Mouse (Mus musculus) liver, adult (tissue): ENCODE results near the gene Lingo4.

ENCODE experiments used
- GATA4 ChIP-seq: IDR thresholded peaks from 2 replicates; pipeline ENCODE4 v1.6.1; 2014; ENCODE audit warnings: mild to moderate bottlenecking, low read length; ENCODE audit not compliant: insufficient replicate concordance

Gene Lingo4

DNA sequence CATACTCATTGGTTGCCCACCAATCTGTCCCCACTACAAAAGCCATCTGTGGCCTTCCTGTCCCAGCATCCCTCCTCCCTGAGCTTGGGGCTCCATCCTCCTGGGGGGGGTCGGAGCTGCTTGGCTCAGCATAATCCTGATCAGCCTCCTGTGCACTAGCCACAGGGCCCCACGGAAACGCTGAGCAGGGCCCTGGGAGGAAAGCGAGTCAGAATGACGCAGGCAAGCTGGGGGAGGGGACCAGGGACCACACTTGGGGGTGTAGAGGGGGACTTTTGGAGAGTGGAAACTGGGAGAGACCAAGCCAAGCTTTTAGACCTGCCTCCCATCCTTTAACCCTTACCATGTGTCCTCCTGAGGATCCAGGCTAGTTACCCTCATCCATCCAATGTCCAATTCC, 22.5 kb upstream of the Lingo4 start:
- no peak for TF ChIP-seq GATA4

DNA sequence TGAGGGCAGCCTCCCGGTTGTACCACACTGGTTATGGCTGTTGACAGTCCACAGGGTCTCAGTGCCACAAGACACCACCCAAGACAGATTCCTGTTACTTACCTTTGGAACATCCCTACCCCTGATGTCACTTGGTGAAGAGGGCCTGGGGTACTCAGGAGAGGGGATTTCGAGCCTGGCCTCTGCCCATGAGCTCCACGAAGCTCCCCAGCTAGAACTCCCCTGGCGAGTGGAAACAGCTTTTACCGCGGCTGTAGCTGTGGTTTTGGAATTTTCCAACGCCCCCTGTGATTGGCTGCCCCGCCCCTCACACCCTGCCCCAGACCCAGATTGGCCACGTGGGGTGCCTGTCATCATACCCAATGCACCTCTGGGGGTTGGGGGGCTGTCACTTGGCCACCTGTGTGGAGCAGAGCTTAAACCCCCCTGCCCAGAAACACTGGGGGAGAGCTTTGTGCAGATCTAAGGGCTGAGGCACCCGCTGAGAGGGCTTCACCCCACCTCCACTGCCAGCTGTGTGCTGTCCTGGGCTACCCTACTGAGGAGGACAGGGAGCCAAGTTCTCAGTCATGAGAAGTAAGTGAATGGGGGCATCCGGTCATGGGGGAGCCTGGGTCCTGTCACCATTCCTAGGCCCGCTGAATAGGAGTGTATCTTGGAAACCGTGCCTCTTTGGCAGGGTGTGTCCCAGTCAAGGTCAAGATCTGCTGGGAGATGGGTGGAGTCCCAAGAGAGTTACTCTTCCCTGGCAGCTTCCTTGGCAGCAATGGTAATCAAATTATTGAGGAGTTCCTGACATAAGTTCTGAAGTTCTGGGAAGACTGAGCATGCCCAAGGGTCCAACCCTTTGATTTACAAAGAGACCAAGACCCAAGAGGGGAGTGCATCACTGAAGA, 21.0 kb upstream of the Lingo4 start:
- no peak for TF ChIP-seq GATA4

DNA sequence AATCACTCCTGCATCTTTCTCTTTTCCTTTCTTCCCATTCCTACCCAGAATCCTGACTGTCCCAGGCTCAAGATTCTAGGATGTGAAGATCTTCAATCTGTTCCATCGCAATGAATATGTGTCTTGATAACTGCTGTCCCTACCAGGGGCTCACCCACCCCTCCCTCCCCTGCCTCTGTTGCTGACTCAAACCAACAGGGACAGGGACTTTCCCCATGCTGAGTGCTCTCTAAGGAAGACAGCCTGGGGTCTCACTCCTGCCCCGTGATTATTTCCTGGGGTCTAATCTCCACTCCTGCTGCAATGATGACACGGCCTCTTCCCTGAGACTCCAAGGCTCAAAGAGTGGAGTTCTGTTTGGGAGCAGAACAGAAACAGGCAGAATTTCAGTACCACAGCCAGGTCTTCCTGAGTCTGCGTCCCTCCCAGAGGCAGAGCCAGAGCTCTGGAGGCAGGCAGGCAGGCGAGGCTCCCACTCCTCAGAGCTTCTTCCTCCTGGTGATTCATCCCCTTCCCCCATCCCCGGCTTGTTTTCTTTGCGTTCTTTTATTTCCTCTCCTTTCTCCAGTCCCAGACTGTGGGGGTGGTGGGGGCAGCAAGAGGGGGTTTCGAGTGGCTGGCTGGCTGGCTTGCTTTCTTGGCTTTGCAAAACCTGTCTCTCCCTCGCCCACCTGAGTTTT, 18.3 kb upstream of the Lingo4 start:
- TF ChIP-seq GATA4 = no peak

DNA sequence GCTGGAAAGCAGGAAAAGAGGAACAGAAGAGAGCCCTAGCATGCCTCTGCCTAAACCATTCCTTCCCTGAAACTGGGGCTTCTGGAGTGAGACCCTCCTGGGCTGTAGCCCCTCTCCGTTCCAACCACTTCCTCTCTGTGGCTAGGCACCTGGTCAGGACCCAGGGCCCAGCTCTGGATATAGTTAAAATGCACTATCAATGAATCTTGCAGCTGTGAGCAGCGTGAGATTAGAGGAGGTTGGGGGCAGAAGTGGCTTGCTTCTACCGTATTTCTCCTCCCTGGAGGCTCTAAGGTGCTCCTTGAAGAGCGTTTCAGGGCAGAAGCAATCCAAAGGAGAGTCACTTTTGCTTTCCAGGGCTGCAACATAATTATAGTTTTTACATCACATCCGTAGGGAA, 16.0 kb upstream of the Lingo4 start:
- TF ChIP-seq GATA4 = no peak

DNA sequence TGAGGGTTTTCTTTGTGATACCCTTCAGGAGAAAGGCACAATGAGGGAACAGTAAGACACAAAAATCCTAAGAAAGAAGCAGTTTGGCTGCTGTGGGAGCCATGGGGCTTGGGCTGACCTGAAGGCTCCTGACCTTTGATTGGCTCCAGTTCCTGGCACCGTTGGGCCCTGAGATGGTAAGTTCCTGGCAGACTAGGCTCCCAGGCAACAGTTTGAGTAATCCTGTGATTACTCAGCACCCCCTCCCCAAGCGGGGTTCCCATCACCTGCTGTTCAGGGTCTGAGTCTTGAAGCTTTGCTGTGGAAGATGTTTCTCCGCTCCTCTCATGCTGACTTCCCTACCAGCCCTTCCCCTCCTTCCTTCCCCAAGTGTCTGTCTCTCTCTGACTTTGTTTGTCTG, 14.8 kb upstream of the Lingo4 start:
- no peak for TF ChIP-seq GATA4

DNA sequence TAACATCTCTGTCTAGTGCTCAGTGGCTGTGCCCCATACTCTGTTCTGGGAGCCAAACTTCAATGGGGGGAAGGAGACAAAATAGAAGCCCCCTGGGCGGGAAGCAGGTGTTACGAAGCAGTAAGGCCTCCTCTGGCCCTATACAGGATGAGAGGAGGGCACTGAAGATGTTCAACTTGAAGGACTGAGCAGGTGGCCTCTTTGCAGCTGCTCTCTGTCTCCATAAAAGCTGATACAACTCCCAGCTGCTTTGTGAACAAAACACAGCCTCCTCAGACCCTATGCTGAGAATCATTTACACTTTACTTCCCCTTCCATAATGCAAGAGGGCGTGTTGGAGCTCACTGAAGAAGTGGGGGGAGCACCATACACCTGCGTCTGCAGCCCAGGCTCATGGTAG, 11.6 kb upstream of the Lingo4 start:
- no peak for TF ChIP-seq GATA4

DNA sequence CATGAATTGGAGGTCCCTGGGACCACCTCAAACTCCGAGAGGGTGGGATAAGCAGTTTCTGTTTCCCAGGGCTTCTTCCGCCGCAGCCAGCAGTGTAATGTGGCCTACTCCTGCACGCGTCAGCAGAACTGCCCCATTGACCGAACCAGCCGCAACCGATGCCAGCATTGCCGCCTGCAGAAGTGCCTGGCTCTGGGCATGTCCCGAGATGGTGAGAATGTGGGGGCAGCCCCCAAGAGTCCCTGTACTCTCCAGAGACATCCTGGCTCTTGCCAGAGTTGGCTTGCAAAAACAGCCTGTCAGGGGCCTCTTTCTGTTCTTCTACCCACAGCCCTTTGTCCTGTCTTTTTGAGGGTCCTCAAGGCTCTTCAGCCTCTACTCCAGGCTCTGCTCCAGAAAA, 10.9 kb upstream of the Lingo4 start:
- TF ChIP-seq GATA4 = no peak

DNA sequence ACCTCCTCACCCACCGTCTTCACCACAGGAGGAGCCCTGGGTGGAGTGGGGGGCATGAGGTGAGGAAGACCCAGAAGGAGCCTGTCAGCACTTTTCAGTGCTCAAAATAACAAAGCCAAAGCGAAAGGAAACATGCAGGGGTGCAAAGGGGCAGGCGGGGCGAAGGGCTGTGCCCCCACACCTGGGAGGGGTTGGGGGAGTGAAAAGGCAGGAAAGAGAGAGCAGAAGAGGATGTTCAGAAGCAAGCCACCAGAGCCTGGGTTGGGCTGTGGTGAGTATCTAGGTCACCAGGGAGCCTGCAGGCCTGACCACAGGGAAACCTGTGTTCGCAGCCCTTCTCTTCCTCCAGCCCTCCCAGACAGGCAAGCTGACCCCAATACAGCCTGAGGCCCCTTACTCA, 10.3 kb upstream of the Lingo4 start:
- TF ChIP-seq GATA4 = no peak

DNA sequence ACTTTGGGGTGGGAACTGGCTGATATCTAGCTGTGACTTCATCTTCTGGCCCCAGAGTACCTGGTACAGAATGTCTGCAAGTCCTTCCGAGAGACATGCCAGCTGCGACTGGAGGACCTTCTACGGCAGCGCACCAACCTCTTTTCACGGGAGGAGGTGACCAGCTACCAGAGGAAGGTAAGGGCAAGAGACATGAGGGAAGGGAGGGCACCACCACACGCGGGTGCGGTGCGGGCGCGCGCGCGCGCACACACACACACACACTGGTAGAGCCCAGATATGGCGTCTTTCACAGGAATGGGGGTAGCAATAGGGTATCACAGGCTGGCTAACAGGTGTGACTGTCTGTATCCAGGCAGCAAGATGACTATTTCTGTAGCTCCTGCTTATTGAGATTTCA, 8.9 kb upstream of the Lingo4 start:
- no peak for TF ChIP-seq GATA4

DNA sequence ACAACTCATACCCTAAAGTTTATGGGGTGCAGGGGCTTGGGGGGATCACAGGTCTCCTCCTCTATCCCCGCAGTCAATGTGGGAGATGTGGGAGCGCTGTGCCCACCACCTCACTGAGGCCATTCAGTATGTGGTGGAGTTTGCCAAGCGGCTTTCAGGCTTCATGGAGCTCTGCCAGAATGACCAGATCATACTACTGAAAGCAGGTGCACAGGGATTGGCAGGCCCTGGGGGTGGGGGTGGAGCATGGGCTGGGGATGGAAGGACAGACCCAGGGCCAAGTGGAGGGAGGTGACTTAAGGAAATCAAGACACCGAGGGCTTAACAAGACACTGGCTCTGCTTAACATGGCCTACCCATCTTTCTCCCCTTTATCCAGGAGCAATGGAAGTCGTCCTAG, 7.3 kb upstream of the Lingo4 start:
- no peak for TF ChIP-seq GATA4

DNA sequence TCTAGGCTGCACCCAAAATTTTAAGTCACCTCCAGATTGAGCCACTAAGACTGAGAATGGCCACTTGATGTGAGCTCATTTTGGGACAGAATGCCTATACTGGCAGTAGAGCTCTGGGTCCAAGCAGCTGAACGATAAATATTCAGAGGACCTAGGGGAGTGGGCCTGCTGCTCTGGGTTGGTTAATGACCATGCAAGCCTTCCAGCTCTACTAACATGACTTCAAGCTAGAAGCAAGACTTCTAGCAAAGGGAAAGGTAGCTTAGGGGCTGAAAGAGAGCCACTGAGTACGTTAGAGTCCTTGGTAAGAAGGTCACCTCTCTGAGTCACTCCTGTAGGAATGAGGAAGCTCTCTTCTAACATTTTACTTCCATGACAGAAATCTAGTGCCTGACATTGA, 6.2 kb upstream of the Lingo4 start:
- TF ChIP-seq GATA4 = no peak

DNA sequence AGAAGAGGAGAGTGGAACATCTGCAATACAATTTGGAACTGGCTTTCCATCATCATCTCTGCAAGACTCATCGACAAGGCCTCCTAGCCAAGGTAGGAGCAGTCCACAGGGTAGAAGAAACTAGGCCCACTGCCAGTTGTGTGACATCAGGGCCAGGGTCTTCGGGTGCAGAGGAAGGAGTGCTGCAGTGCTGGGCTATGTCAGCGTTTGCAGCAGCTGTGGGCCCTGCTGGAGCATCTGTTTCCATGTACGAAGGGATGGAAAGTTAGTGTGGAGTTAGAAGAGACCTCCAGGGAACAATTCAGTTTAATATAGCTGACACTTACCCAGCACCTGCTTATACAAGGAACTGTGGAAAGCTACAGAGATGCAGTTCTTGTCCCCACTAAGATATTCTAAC, 5.3 kb upstream of the Lingo4 start:
- no peak for TF ChIP-seq GATA4

DNA sequence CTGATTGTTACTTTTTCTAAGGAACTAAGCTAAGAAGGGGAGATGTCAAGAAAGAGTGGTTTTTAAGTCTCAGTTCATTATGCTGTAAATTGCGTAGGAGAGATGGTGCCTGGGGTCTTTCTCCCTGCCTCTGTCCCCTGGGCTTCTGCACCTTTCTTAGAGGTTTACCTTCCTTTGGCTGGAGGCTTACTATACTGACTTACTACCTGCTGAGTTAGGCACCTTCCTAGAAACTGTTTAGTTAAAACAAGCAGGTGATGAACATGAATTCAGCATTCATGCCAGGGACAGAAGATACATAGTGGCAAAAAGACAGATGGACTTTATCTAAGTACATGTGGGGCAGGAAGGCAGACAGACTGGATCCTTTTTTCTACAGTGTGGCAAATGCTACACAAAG, 2.0 kb upstream of the Lingo4 start:
- no peak for TF ChIP-seq GATA4

DNA sequence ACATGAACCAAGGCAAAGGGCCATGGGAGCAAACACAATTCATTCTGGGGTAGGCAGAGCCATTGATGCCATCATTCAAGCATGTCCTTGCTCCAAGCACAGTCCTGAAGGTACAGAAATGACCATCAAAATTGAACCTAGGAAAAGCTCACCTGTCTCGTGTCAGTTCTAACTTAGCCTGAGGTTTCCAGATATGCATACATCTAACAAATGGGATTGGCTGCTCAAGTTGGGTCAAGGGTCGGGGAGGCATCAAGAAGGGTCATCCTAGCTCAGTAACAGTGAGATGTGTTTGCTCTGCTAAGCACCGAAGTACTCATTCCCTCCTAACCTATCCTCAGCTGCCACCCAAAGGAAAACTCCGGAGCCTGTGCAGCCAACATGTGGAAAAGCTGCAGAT, 1.5 kb upstream of the Lingo4 start:
- TF ChIP-seq GATA4 = no peak

DNA sequence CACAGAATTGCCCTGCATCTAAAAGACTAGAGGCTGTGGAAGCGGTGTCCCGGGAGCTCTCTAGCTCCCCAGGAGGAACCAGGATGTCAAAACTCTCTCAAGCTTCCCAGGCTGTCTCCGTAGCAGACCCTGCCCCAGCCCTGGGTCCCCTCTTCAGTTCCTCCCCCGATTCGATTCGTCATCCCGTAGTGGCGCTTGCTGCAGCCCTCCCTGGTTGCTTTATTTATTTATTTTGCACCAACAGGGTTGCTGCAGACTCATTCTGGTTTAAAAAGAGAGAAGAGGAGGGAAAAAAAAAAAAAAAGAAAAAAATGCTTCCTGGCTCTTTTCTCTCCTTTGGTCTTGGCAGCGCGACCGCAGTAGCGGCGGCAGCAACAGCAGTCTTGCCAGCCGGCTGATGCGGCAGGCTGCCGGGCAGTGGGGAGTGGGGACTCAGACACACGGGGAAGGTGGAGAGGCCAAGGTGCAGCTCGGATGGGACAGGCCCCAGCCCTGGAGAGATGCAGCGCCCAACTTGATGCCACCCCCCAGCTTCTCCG, 695 bp downstream of the Lingo4 start:
- TF ChIP-seq GATA4 = no peak

DNA sequence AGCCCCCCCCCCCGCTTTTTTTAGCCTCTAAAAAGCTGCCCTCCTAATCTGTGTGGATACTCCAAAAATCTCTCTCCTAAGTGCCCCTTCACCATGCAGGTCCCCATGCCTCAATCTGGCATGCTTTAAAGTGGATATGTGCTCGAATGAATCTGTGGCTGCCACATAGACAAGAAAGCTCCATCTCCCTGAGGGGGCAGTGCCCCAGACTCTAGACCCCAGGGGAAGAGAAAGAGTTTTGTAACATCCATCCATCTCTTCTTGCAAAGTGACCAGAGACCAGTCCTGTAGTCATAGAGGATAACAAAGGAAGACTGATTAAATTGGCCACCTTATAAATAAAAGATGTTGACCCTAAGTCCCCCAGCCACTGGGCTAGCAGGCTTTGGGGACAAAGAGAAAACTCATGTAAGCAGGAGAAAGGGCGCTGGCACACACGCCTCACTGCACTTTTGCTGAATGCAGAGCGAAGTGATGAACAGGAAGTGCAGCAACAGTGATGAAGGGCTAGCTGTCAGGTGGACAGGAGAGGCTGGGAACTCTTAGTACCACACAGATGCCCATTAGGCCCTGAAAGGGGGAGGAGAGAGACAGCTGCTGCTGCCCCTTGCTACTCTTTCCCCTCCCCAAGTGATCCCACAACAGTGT, 1.5 kb downstream of the Lingo4 start:
- TF ChIP-seq GATA4 = no peak
